Mouse (Mus musculus): ENCODE data around the gene Ubtd1. TPM values are rescaled to one million over a fixed set of nuclear protein-coding genes. Genes with fewer than 3 reads are reported as not detected.

Gene Ubtd1
- polyA plus RNA-seq, 1 experiment from 2014 or later = 6.9 TPM

DNA sequence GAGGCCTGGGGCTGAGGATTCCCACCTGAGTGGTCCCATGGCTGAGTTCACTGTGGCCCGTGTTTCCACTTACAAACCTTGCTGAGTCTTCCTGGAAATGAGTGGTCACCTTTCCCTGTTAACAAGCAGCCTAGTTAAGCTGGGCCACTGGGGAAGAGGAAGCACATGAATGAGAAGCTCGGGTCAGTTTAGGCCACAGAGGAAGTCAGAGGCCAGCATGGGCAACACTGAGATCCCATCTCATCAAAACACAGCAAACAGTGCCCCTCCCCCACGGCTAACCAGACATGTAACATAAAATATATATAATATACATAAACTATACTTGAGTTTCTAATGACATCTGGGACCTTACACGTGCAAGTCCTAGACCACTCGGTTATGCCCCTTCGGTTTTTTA is 8.2 kb downstream of the Ubtd1 start:
- no peaks in the 10 kb centered on the region for H3K9me3 ChIP-seq (ENCODE audit: control insufficient read depth, low read length)

DNA sequence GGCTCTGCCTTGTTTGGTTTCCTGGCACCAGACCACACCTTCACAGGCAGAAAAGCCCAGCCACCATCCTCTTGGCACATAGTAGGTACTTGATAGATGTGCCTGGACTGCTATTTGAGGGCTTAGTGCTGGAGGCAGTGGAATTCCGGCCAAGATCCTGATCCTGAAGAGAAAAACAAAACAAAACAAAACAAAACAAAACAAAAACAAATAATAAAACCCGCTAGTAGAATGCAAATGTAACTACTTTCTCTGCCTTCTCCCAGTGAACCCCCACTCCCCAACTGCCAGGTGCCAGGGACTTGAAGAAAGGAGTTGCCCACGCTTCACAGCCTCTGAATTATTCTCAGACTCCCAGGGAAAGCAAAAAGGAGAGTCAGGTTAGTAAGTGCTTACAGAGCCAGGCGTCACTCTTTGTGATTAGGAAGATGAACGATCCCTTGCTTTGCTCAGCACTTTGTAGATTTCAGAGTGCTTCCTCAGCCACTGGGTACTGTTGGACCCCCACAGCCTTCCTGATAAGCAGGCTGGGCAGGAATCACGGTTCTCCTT is 10.4 kb downstream of the Ubtd1 start:
- WGBS = 27% methylated on average over 6 of the region's 6 CpGs
- H3K4me3 ChIP-seq (ENCODE audit: low read depth, low read length) = no peak overlapping the region
- ATAC-seq (ENCODE audit: low FRiP score) = no peak
- H3K27me3 ChIP-seq (ENCODE audit: control insufficient read depth, insufficient read depth, low read length) = no peaks in the 10 kb centered on the region
- H3K4me2 ChIP-seq = no peak overlapping the region
- no peak for DNase-seq (ENCODE audit: low spot score, missing footprints)
- no peak overlapping the region for H3K27ac ChIP-seq (ENCODE audit: low read depth, low read length)
- H3K9me3 ChIP-seq (ENCODE audit: control insufficient read depth, low read length) = no peaks in the 10 kb centered on the region
- H3K4me1 ChIP-seq (ENCODE audit: control insufficient read depth, insufficient read depth, low read length) = no peaks in the 10 kb centered on the region
- H3K36me3 ChIP-seq (ENCODE audit: control insufficient read depth, insufficient read depth, low read length) = no peaks in the 10 kb centered on the region
- H3K9ac ChIP-seq (ENCODE audit: low read length) = no peak overlapping the region; the same call in 1 of the 2 replicates

More for the DNA sequence above, 8.2 kb downstream of the Ubtd1 start:
- H3K9ac ChIP-seq (ENCODE audit: low read length) = no peak overlapping the region
- 84% methylated on average over 6 of the region's 6 CpGs for WGBS
- no peaks in the 10 kb centered on the region for H3K27me3 ChIP-seq (ENCODE audit: control insufficient read depth, insufficient read depth, low read length)
- no peaks in the 10 kb centered on the region for H3K36me3 ChIP-seq (ENCODE audit: control insufficient read depth, insufficient read depth, low read length)
- no peaks in the 10 kb centered on the region for H3K4me1 ChIP-seq (ENCODE audit: control insufficient read depth, insufficient read depth, low read length)
- no peak overlapping the region for H3K27ac ChIP-seq (ENCODE audit: low read depth, low read length)
- no peak for DNase-seq (ENCODE audit: low spot score, missing footprints)
- ATAC-seq (ENCODE audit: low FRiP score) = no peak
- no peak overlapping the region for H3K4me3 ChIP-seq (ENCODE audit: low read depth, low read length)
- H3K4me2 ChIP-seq = no peak overlapping the region

DNA sequence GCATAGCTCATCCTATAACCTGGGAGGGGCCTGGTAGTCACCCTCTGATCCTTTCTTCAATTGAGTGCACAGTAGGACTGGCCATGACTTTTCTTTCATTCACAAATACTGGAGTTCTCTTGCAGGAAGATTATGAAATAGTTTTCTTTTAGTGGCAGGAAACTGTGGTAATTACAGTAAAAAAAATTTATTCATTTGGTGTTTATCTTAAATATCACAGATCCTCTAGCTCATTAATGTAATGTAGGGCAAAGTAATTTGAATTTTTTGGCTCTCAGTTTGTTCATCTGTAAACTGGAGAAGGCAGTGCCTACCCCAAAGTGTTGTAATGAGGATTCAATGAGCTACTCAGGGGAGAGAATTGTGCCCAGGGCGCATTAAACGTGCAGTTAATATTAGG is 11.4 kb downstream of the Ubtd1 start:
- H3K9me3 ChIP-seq (ENCODE audit: control insufficient read depth, low read length) = no peaks in the 10 kb centered on the region
- H3K4me3 ChIP-seq (ENCODE audit: low read depth, low read length) = no peak overlapping the region
- no peaks in the 10 kb centered on the region for H3K36me3 ChIP-seq (ENCODE audit: control insufficient read depth, insufficient read depth, low read length)
- 94% methylated on average over 2 of the region's 2 CpGs for WGBS
- no peaks in the 10 kb centered on the region for H3K4me1 ChIP-seq (ENCODE audit: control insufficient read depth, insufficient read depth, low read length)
- no peak overlapping the region for H3K4me2 ChIP-seq
- H3K27me3 ChIP-seq (ENCODE audit: control insufficient read depth, insufficient read depth, low read length) = no peaks in the 10 kb centered on the region
- DNase-seq (ENCODE audit: low spot score, missing footprints) = no peak
- no peak for ATAC-seq (ENCODE audit: low FRiP score)
- H3K9ac ChIP-seq (ENCODE audit: low read length) = no peak overlapping the region
- H3K27ac ChIP-seq (ENCODE audit: low read depth, low read length) = no peak overlapping the region

DNA sequence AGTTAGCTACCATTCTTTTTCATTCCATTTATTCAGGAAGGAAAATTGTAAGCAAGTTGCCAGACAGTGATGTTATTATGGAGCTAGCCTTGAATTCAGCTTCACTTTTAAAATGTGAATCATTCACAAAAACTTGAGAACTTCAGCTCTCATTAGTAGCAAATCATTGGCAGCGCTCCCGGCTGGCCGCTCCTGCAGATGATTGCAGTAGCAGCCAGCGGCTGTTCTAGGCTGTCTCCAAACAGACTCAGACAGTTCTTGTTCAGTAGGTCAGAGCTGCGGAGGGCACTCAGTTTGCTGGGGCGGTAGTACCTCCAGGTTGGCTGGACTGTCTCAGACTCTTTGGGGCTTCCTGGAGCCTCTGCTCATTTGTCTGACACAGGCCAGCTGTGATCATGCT is 11.9 kb downstream of the Ubtd1 start:
- Histone ChIP-seq H3K27me3 (ENCODE audit: control insufficient read depth, insufficient read depth, low read length) (no peaks in the 10 kb centered on the region), H3K9ac (ENCODE audit: low read length) (no peak overlapping the region), H3K4me2 (no peak overlapping the region), H3K4me3 (ENCODE audit: low read depth, low read length) (no peak overlapping the region), H3K9me3 (ENCODE audit: control insufficient read depth, low read length) (no peaks in the 10 kb centered on the region), H3K27ac (ENCODE audit: low read depth, low read length) (no peak overlapping the region), H3K36me3 (ENCODE audit: control insufficient read depth, insufficient read depth, low read length) (no peaks in the 10 kb centered on the region), H3K4me1 (ENCODE audit: control insufficient read depth, insufficient read depth, low read length) (no peaks in the 10 kb centered on the region)
- ATAC-seq (ENCODE audit: low FRiP score) (no peak), DNase-seq (ENCODE audit: low spot score, missing footprints) (no peak)
- WGBS = 87% methylated on average over 6 of the region's 6 CpGs

DNA sequence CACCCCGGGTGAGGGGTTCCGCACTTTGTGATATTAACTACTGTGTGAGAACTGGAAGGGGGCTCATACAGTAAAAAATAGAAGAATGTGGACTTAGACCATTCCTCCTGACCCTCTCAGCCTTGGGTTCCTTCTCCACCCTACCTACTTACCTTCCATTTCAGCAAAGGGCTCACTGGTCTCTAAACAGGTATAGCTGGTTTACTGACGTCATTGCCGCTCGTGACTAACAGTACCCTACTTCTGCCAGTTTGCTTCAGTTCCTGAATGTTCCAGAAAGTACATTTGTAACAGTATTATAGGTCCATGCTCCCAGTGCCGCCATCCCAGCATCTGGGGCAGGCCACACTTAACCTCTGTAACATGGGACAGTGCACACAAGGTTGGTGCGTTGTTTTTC is 12.5 kb downstream of the Ubtd1 start:
- DNase-seq (ENCODE audit: low spot score, missing footprints) (no peak), ATAC-seq (ENCODE audit: low FRiP score) (no peak)
- Histone ChIP-seq H3K27me3 (ENCODE audit: control insufficient read depth, insufficient read depth, low read length) (no peaks in the 10 kb centered on the region), H3K4me3 (ENCODE audit: low read depth, low read length) (no peak overlapping the region), H3K27ac (ENCODE audit: low read depth, low read length) (no peak overlapping the region), H3K36me3 (ENCODE audit: control insufficient read depth, insufficient read depth, low read length) (no peaks in the 10 kb centered on the region), H3K9ac (ENCODE audit: low read length) (no peak overlapping the region), H3K4me1 (ENCODE audit: control insufficient read depth, insufficient read depth, low read length) (no peaks in the 10 kb centered on the region), H3K9me3 (ENCODE audit: control insufficient read depth, low read length) (no peaks in the 10 kb centered on the region), H3K4me2 (no peak overlapping the region)
- WGBS = 90% methylated on average over 7 of the region's 7 CpGs

DNA sequence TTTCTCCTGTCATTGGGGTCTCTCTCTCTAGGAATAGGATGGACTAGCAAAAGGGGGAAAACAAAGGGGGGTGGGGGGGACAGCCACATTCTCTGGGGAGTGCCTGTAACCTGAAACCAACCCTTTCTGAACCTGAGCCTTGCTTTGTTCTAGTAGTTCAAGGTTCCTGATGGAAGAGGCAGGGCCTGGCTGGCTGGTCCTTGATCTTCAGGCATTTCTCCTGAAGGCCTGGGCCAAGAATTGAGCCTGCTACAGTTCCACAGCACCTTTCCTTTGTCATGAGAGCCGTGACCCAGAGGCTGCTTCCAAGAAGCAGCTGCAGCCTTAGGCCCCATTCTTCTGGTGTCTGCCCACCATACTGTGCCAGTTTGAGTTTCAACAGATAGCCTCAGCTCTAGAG is 13.9 kb downstream of the Ubtd1 start:
- H3K27me3 ChIP-seq (ENCODE audit: control insufficient read depth, insufficient read depth, low read length) = no peaks in the 10 kb centered on the region
- ATAC-seq (ENCODE audit: low FRiP score) = no peak
- H3K4me1 ChIP-seq (ENCODE audit: control insufficient read depth, insufficient read depth, low read length) = no peaks in the 10 kb centered on the region
- no peak overlapping the region for H3K9ac ChIP-seq (ENCODE audit: low read length)
- no peak overlapping the region for H3K27ac ChIP-seq (ENCODE audit: low read depth, low read length)
- no peak for DNase-seq (ENCODE audit: low spot score, missing footprints)
- no peak overlapping the region for H3K4me2 ChIP-seq
- no peak overlapping the region for H3K4me3 ChIP-seq (ENCODE audit: low read depth, low read length)
- H3K36me3 ChIP-seq (ENCODE audit: control insufficient read depth, insufficient read depth, low read length) = no peaks in the 10 kb centered on the region
- no peaks in the 10 kb centered on the region for H3K9me3 ChIP-seq (ENCODE audit: control insufficient read depth, low read length)
- WGBS = 53% methylated on average over 1 of the region's 1 CpGs

DNA sequence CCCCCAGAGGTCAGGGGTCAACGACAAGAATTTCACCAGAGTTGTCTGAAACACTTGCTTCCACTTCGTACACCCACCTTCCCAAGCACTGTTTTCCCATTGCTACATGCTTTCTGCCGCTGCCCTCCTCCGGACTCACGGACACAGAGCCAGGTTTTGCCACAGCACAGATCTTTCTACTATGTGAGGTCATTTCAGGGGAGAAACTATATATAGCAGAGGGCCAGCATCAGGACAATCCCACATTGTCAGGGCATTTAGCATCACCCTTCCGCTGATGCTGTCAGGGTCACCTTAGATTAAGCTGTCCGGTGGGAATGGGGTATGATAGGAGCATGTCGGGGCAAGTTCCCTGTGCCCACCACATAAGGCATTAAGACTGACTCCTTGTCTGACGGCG is 15.5 kb downstream of the Ubtd1 start:
- 90% methylated on average over 10 of the region's 10 CpGs for WGBS
- H3K9me3 ChIP-seq (ENCODE audit: control insufficient read depth, low read length) = no peaks in the 10 kb centered on the region
- no peak overlapping the region for H3K4me2 ChIP-seq

DNA sequence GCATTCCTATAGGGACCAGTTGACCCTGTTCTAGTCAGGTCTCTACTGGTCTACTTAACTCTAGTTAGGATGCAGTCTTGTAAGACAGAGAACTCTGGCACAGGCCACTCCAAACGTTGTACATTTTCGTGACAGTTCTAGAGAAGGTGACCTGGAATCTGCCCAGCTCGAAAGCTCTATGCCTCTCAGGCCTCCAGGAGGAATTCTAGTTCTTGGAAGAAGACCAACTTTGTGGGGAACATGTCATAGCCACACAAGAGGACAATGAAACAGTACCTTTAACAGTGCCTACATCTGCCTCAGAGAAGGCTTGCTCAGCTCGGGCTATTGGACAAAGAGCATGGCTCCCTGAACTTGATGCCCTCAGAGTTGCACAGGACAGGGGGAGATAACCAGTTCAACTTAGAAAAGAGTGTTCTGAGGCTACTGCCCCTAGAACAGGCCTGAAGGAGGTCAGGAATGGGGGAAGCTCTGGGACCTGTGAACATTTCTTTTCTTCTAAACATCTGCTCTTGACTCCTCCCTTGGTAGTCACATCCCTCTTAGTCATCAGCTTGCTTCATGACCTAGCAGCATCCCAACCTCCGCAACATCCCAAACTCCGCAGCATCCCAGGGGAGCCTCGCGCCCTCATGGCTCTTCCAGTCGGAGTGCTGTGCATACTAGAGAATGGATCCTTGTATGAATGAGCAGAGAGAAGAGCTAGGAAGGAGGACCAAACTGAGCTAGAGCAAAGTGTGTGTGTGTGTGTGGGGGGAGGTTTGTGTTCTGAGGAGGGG is 17.4 kb downstream of the Ubtd1 start:
- Histone ChIP-seq H3K4me3 (ENCODE audit: low read depth, low read length) (no peak overlapping the region), H3K9me3 (ENCODE audit: control insufficient read depth, low read length) (no peaks in the 10 kb centered on the region), H3K9ac (ENCODE audit: low read length) (no peak overlapping the region), H3K27ac (ENCODE audit: low read depth, low read length) (no peak overlapping the region), H3K36me3 (ENCODE audit: control insufficient read depth, insufficient read depth, low read length) (no peaks in the 10 kb centered on the region), H3K27me3 (ENCODE audit: control insufficient read depth, insufficient read depth, low read length) (no peaks in the 10 kb centered on the region), H3K4me1 (ENCODE audit: control insufficient read depth, insufficient read depth, low read length) (no peaks in the 10 kb centered on the region), H3K4me2 (no peak overlapping the region)
- 93% methylated on average over 9 of the region's 9 CpGs for WGBS
- ATAC-seq (ENCODE audit: low FRiP score) = no peak
- DNase-seq (ENCODE audit: low spot score, missing footprints) = no peak

More for the DNA sequence above, 15.5 kb downstream of the Ubtd1 start:
- H3K4me3 ChIP-seq (ENCODE audit: low read depth, low read length) = no peak overlapping the region
- no peak for DNase-seq (ENCODE audit: low spot score, missing footprints)
- no peaks in the 10 kb centered on the region for H3K36me3 ChIP-seq (ENCODE audit: control insufficient read depth, insufficient read depth, low read length)
- ATAC-seq (ENCODE audit: low FRiP score) = no peak
- no peak overlapping the region for H3K27ac ChIP-seq (ENCODE audit: low read depth, low read length)
- H3K9ac ChIP-seq (ENCODE audit: low read length) = no peak overlapping the region
- H3K27me3 ChIP-seq (ENCODE audit: control insufficient read depth, insufficient read depth, low read length) = no peaks in the 10 kb centered on the region
- no peaks in the 10 kb centered on the region for H3K4me1 ChIP-seq (ENCODE audit: control insufficient read depth, insufficient read depth, low read length)

DNA sequence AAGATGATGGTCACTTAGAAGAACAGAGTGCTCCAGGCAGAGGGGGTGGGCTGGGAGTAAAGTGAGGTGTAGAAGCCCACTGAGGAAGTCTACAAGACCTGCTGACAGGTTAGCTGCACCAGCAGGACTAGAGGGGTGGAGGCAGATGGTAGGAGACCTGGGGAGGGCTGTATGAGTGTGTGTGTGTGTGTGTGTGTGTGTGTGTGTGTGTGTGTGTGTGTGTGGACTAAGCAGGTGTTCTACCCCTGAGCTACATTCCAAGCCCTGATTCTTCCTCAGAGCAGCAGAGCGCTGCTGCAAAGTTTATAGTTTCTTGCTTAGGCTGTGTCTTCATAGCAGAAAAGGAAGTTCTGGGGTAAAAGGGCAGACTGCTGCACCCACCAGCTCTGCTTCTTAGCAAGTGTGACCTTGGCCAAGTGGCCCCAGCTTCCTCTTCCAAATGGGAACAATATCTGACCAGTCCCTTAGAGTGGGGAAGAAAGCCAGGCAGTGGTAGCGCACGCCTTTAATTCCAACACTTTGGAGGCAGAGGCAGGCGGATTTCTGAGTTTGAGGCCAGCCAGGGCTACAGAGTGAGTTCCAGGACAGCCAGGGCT is 18.2 kb downstream of the Ubtd1 start:
- no peak overlapping the region for H3K4me3 ChIP-seq (ENCODE audit: low read depth, low read length)
- H3K36me3 ChIP-seq (ENCODE audit: control insufficient read depth, insufficient read depth, low read length) = no peaks in the 10 kb centered on the region
- H3K27ac ChIP-seq (ENCODE audit: low read depth, low read length) = no peak overlapping the region
- H3K4me1 ChIP-seq (ENCODE audit: control insufficient read depth, insufficient read depth, low read length) = no peaks in the 10 kb centered on the region
- H3K9ac ChIP-seq (ENCODE audit: low read length) = no peak overlapping the region
- 85% methylated on average over 4 of the region's 4 CpGs for WGBS
- no peaks in the 10 kb centered on the region for H3K9me3 ChIP-seq (ENCODE audit: control insufficient read depth, low read length)
- ATAC-seq (ENCODE audit: low FRiP score) (no peak), DNase-seq (ENCODE audit: low spot score, missing footprints) (no peak)
- no peaks in the 10 kb centered on the region for H3K27me3 ChIP-seq (ENCODE audit: control insufficient read depth, insufficient read depth, low read length)
- H3K4me2 ChIP-seq = no peak overlapping the region
